Mouse (Mus musculus) adrenal gland, adult (tissue): ENCODE measurements around the gene Spns3.
A peak's percentile ranks its signal among the peaks of the same experiment; 100 is the strongest.

Source experiments
- DNase-seq, 2 experiments: peaks; one replicate each; pipeline ENCODE4 v3.0.0; 2022 to 2023; ENCODE audit warnings: low spot score in 1 of 2; ENCODE audit not compliant: inconsistent age in 2 of 2

Spns3 gene

GRCm38 (mm10) chr11:72550134-72550988, at the start of gene Spns3:
TSS of gene Spns3 (minus strand) at chr11:72550506.
- no peak for DNase-seq

DNA sequence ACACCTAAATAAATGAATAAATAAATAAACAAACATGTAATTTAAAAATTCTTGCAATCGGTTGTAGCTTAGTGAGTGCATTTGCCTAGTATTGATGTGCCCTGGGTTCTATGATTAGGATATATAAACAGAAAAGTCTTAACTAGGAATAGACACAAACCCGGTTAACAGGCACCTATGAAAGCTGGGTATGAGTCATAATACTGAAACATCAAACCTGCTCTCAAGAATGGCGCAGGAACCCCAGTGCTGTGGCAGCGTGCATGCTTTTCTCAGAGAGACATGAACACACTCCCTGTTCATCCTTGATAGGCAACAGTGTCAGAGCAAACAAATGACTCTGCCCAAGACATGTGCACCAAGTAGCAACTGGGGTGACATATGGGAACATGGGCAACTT, 47.5 kb upstream of the Spns3 start:
- DNase-seq, result no peak

- no peak for DNase-seq
These were observed 44.9 kb upstream of the Spns3 start for GRCm38 (mm10) chr11:72595010-72595737.

DNA sequence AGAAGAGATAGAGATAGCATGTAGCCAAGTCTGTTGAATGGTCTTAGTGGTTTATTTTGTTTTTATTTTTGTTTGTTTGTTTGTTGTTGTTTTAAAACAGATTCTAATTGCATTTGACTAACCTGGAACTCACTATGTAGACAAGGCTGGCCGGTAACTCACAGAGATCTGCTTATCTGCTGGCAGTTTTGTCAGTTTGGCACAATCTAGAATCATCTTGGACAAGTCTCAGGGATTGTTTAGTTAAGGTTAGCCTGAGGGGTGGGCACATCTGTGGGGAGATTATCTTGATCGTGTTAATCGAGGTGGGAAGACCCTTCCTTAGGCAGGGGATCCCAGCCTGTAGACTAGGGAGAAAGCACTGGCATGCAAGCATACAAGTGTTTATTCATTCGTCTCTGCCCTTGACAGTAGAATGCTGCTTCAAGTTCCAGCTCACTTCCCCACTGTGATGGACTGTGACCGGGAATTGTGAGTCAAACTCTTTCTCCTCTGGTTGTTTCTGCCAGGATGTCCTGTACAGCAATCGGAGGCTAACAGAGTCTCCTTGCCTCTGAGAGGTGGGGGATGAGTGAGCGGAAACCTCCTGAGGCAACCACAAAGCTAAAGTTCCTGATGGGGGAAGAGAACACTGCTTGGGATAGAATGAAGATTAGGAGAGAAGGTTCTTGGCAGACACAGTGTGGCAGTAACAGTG, 37.4 kb upstream of the Spns3 start:
- no peak for DNase-seq

DNA sequence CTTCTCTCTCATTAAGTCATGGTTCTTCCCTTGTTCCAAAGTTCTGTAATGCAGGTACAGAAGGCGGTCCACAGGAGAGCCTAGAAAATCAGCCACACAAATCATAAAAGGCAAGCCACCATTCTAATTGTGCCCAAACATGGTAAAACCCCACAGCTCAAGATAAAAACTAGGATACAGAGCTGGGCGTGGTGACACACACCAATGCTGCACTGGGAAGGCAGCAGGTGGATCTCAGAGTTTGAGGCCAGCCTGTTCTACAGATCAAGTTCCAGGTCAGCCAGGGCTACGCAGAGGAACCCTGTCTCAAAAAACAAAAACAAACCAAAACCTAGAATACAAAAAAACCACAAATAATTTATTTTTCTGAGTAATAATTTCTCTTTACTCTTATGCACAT, 36.3 kb upstream of the Spns3 start:
- no peak for DNase-seq

- DNase-seq, result peak in 1 of 2 experiments; percentile 24
These were observed 32.8 kb upstream of the Spns3 start for GRCm38 (mm10) chr11:72583092-72583491.

DNA sequence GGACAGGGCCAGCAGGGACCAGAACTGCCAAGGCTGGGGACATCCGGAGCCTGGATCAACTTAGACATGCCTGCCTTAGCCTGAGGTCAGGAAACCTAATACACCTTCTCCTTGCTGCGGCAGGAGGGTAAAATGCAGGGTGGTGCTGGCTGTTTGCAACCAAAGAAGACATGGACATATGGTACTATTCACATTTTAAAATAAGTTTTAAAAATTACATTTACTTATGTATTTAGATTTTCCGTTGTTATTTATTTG, 32.1 kb upstream of the Spns3 start:
- no peak for DNase-seq

- DNase-seq, result no peak
These were observed 31.5 kb upstream of the Spns3 start for GRCm38 (mm10) chr11:72581609-72582447.

DNA sequence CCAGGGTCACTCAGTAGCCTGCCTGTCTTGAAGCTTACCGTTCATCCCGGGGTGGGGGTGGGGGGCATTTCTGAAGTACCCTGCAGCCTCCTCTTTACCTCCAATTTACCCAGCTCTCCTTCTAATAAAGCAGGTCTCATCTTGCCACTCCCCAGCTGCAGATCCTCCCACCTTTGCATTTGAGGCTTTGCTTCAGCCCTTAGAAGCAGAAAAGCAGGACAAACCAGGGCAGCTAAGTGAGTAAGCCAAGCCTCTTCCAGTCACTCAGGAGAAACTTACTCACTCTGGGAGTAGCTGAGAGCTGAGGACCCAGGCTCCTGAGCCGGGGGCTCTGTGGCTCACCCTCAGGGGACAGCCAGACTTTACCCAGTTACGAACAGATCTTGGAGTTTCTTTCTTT, 28.2 kb upstream of the Spns3 start:
- no peak for DNase-seq

GRCm38 (mm10) chr11:72576466-72577351, 26.4 kb upstream of the Spns3 start:
- DNase-seq, result peak; percentile 30 to 67

DNA sequence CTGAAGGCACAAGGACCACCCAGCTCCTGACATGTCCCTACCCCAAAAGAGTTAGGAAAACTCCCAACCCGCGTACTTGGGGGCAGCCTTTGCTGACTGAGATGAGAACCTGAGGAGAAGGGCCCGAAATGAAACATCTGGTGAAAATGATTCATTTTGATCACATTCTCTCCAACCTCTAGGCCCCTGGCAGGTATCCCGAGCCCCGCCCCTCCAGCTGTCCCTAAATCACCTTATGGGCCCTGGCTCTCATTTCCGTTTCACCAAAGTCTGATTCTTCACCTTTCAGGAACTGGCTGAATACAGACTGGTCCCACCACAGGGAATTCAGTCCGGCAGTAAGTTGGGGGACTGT, 25.8 kb upstream of the Spns3 start:
- peak in 1 of 2 experiments; percentile 19 for DNase-seq

DNA sequence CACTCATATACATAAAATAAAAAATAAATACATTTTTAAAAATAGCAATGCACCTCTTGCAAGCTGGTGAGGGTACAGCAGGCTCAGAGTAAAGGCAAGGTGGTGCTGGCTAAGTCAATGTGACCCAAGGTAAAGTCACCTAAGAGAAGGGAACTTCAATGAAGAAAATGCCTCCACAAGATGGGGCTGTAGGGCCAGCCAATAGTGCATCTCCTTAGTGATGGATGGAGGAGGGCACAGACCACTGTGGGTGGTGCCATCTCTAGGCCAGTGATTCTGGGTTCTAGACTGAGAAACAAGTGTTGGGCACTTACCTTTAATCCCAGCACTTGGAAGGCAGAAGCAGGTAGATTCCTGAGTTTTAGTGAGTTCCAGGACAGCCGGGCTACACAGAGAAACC, 23.5 kb upstream of the Spns3 start:
- DNase-seq, result peak; percentile 38 to 72

DNA sequence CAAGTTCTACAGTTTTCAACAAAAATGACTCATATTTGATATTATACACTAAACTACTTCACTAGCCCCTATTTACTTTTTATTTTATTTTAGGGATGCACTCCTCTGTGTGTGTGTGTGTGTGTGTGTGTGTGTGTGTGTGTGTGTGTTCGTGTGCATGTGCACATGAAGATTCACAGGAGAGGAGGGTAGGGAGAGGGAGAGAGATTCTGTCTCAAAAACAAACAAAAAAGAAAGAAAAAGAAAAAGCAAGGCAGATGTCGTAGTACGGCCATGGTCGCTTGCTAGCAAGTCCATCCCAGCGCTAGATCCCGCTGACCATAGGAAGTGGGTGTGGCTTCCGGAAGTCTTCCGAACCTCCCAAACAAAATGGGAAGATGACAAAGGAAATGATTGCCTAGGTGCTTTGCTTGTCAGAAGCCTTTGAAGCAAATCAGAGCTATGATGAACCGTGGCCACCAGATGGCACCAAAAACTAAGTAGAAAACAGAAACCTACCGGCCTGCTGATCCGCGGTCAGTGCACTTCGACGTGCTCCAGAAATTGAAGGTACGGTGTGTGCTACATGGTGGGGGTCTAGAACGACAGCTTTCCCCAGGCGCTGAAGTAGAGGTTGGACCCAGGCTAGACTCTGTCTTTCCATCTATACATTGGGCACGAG, 20.1 kb upstream of the Spns3 start:
- peak; percentile 81 to 95 for DNase-seq

- no peak for DNase-seq
These were observed 19.5 kb upstream of the Spns3 start for GRCm38 (mm10) chr11:72569671-72570318.

DNA sequence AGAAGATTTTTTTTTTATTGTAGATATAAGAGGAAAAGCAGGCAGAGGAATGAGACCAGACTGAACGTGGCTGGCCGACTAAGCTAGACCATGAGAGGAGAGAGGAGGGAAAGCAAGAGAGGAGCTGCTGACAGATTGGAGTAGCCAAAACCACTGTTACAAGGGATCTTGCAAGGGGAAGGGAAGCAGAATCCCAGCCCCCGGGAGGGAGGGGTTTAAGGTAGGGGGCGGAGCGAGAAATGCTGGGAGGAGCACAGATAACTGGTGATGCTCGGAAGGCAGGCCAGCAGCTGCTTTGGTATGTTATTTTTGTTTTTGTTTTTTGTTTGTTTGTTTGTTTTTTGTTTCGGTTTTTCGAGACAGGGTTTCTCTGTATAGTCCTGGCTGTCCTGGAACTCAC, 18.7 kb upstream of the Spns3 start:
- peak in 1 of 2 experiments; percentile 49 for DNase-seq

DNA sequence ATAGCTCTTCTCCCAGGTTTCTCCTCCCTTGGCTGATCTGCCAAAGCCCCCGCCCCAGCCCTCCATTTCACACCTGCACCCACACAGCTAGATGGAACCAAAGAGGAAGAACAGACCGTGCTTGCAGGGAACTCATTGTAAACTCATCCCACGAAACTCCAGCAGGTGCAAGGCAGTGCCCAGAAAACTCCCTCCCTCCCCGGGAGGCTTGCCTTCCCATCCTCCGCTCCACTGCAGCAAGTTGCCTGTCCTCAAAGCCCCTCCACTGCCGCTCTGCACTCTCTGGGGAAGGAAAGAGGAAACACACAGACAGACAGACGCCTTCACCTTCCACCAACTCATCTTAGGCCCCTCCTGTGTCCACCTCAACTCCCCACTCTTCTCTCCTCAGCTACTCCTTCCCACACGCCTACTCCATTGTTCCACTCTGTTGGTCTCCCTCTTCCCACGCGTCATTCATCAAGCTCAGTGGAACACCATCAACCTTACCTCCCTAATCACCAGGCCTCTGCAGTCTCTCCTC, 16.6 kb upstream of the Spns3 start:
- no peak for DNase-seq

- DNase-seq, result no peak
These were observed 16.0 kb upstream of the Spns3 start for GRCm38 (mm10) chr11:72566304-72566703.

DNA sequence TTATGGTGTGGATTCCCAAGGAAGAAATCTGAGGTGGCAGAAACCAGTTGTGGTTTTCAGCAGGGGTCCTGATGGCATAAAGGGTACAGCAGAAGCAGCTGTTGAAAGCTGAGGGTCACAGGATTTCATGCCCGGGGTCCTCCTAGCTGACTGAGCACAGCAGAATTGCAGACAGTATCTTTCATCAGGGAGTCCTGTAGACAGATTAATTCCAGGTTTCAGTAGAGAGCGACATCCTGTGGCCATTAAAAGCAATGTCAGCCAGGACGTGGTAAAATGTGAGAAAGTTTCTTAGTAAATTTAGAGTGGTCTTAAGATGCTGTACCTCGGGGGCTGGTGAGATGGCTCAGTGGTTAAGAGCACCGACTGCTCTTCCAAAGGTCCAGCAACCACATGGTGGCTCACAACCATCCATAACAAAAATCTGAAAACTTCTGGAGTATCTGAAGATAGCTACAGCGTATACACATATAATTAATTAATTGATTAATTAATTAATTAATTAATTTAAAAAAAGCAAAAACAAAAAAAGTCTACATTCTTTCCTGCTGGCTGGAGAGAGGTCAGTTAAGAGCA, 14.0 kb upstream of the Spns3 start:
- peak in 1 of 2 experiments; percentile 74 for DNase-seq

GRCm38 (mm10) chr11:72560661-72561060, 10.4 kb upstream of the Spns3 start:
- DNase-seq, result no peak
